ENCODE assay signal across 8 mouse cellular contexts in genomic region chr11:104607491-104608245, GRCm38 (mm10). TPM values are rescaled to one million over a fixed set of nuclear protein-coding genes. Genes with fewer than 3 reads are reported as not detected.
DNase-seq lines count a peak whose midpoint lies in the region; ATAC-seq and TF ChIP-seq lines count a peak whose summit lies in the region.

Itgb3 (plus strand) TSS chr11:104608000.

- H3K4me2 ChIP-seq in hindbrain, embryonic 15.5 days: peak within 1 kb of the TSS; percentile 91

- peak within 1 kb of the TSS; percentile 79 for H3K27ac ChIP-seq in gastrocnemius, adult 2 months
- H3K27ac ChIP-seq in hindbrain, embryonic 15.5 days (replicated peaks): no peak within 1 kb of the TSS

- H3K36me3 ChIP-seq in hindbrain, embryonic 15.5 days: no peaks in the 10 kb centered on the region

- WGBS in hindbrain, embryonic 15.5 days: 1% methylated on average over 45 of the region's 51 CpGs

- peaks cover 23% of the 10 kb centered on the region; the same call in 1 of the 2 replicates for H3K27me3 ChIP-seq in hindbrain, embryonic 15.5 days

- intact Hi-C loops in gastrocnemius, adult 2 months (cut with DNase I): no loop called here
- intact Hi-C loops in left cerebral cortex, postnatal 25 days (cut with DNase I): no loop called here

- TF ChIP-seq CTCF in gastrocnemius, adult 2 months (IDR thresholded peaks at IDR 0.05): peak; percentile 52

- no peaks in the 10 kb centered on the region for H3K9me3 ChIP-seq in hindbrain, embryonic 15.5 days

- ATAC-seq in hindbrain, embryonic 15.5 days (ENCODE audit: low FRiP score, low read depth): peak; percentile 93
- peak; percentile 41 for ATAC-seq in megakaryocyte progenitor cell, adult 5-6 weeks (replicated peaks; ENCODE audit: poor library complexity)

- H3K9ac ChIP-seq in hindbrain, embryonic 15.5 days: peak within 1 kb of the TSS; percentile 48

- H3K4me3 ChIP-seq in gastrocnemius, adult 2 months: peak within 1 kb of the TSS; percentile 73
- peak within 1 kb of the TSS; percentile 56 for H3K4me3 ChIP-seq in hindbrain, embryonic 15.5 days

- H3K4me1 ChIP-seq in hindbrain, embryonic 15.5 days (replicated peaks): peaks cover 12% of the 10 kb centered on the region; the same call in 1 of the 2 replicates

- peak; percentile 86 for DNase-seq in R1 (ENCODE audit: low read depth, low spot score)
- peak; percentile 85 to 87 for DNase-seq in cerebellum, postnatal 14 days
- peak; percentile 81 for DNase-seq in gastrocnemius, adult 2 months
- DNase-seq in left cerebral cortex, postnatal 25 days (ENCODE audit: low spot score in 2 of 2): peak; percentile 45 to 62
- DNase-seq in right cerebral cortex, postnatal 10 days (ENCODE audit: low spot score in 2 of 2): peak; percentile 62 to 76
- peak; percentile 41 to 67 for DNase-seq in urinary bladder, postnatal 36 days (ENCODE audit: low spot score in 2 of 2)

RNA-seq across cellular contexts. Expression of gene Itgb3, which starts in this region (rescaled TPM):
- total RNA-seq in gastrocnemius, adult 2 months (2021): 1 to 10 TPM in 1 of 2 experiments, under 1 TPM in 1; 0.54 to 1.3 TPM
- polyA plus RNA-seq in hindbrain, embryonic 15.5 days (2015; fragmentation: Nextera tagmentation; extraction: Ambion mirVana): 1.5 and 1.7 TPM in 2 replicates
- total RNA-seq in left cerebral cortex, postnatal 25 days (2021): 1 to 10 TPM; 2.8 to 3.1 TPM
- total RNA-seq in megakaryocyte progenitor cell, adult 5-6 weeks (2015): 2.0 and 2.2 TPM in 2 replicates
- total RNA-seq in megakaryocyte progenitor cell, adult 5-6 weeks (2017): 4.0 and 5.3 TPM in 2 replicates
